Mouse (Mus musculus) kidney, postnatal 36 days (tissue): Measurements from ENCODE around the gene Fzr1.
A peak's percentile ranks its signal among the peaks of the same experiment; 100 is the strongest.

ENCODE experiments used
- DNase-seq, 2 experiments: peaks; one replicate each; pipeline ENCODE4 v3.0.0; 2021 to 2022; ENCODE audit warnings: mixed read lengths in 2 of 2

Fzr1 gene

GRCm38 (mm10) chr10:81379809-81380378 is 1.6 kb upstream of the Fzr1 start:
- DNase-seq: no peak

- DNase-seq: no peak
Observed at GRCm38 (mm10) chr10:81379183-81379553, 852 bp upstream of the Fzr1 start.

GRCm38 (mm10) chr10:81378553-81379182 is 352 bp upstream of the Fzr1 start:
- peak; percentile 100 for DNase-seq

- no peak for DNase-seq
Observed at GRCm38 (mm10) chr10:81377362-81377664, 1.0 kb downstream of the Fzr1 start.

DNA sequence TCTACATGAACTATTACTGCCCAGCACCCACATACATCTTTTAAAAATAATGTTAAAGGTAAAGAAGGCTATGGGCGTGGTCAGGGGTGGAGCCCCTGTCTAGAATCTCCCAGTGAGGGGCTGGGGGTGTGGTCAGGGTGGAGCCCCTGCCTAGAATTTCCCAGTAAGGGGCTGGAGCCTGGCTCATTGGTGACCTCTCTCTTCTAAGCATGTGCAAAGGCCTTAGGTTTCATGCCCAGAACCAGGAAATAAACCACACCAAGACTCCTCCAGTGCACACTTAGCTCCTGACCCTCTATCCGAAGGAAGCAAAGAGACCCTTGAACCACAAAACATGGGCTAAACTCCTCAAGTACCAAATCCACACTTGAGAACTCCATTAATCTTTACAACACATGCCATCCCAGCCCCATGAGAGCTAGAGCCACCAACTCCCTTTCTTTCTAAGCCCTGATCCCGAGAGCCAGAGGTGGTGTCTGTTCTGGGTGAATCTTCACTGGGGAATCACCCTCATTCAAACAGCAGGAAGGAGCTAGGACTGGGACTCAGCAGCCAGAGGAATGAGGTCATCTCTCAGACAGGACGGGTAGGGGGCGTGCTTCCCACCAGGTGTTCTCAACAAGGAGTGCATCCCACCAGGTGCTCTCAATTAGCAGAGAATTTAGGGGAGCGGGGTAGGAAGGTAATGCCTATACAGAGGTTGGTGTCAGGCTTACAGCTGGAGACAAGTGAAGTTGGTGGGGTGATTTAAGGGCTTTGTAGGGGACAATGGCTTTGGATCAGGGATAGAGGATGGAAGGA is 1.6 kb downstream of the Fzr1 start:
- DNase-seq: no peak

- DNase-seq: no peak
Observed at GRCm38 (mm10) chr10:81375322-81375721, 3.0 kb downstream of the Fzr1 start.

GRCm38 (mm10) chr10:81367207-81367495 is 11.2 kb downstream of the Fzr1 start:
- DNase-seq: no peak

DNA sequence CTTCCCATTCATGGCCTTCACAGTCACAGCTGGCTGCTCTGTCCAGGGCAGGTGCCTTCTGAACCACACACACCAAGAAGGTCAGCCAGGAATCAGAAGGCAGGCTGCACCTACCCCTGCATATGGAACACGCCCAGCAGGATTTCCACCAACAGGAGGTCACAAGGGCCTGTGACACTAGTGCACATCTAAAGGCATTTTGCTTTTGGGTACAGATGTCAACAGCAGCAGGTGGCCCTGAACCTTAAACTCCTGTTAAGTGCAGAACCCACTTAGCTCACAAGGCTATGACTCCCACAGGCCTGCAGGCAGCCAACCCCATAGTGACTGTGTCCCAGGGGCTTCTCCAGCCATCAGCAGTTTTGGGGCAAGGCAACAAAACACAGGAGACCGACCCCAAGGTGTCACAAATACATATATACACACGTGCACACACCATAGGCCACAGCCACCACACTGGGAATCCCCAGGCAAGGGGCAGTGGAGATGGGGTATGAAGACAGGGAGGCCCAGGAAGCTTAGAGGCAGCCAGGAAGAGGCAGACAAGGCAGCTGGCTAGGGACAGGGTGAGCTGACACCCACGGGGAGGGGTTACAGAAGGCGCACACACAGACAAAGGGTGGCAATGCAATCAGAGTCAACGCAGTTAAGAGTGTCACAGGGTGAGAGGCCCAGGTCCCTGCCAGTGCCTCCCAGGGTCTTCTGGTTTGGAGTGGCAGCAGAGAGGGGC is 11.7 kb downstream of the Fzr1 start:
- DNase-seq: peak; percentile 46 to 49

GRCm38 (mm10) chr10:81365672-81366476 is 12.4 kb downstream of the Fzr1 start, which contains the start of gene 4930404N11Rik:
4930404N11Rik (minus strand) TSS chr10:81365816.
- DNase-seq: no peak

DNA sequence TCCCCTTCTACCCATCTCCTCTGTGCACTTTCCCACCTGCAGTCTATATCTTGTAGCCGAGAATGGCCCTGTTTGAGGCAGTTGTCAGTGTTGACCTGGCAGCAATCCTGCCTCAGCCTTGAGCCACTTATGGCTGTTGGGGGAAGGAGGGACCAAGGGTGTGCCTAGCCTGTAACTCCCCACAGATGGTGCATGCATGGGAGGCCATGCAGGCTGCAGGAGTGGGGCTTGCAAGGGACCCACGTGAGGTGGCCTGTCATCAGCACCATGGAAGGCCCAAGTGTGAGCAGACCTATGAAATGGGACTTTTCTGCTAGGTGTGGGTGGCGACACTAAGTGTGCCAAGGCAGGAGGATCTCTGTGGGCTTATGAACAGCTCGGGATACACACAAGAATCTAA is 13.2 kb downstream of the Fzr1 start:
- no peak for DNase-seq

DNA sequence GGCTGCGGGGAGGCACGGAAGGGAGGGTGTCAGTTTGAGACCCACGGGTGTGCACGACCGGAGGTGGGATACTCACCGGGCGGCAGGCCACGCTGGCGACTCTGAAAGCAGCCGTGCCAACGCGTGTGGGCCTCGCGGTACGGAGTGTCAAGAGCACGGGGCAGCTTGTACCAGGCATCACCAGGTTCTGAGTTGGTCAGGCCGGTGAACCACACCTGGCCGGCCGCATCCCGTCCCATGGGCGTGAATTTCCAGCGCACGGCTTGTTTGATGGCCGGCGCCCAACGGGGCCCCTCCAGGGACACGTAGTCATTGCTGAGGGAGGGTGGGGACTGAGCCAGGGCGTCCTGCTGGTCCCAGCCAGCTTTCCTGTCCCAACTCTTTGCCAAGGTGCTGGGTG is 13.7 kb downstream of the Fzr1 start:
- peak in 1 of 2 experiments; percentile 37 for DNase-seq

GRCm38 (mm10) chr10:81363436-81364346 is 14.6 kb downstream of the Fzr1 start:
- DNase-seq: peak in 1 of 2 experiments; percentile 78

GRCm38 (mm10) chr10:81362336-81362949 is 15.9 kb downstream of the Fzr1 start:
- no peak for DNase-seq

GRCm38 (mm10) chr10:81360721-81361120 is 17.6 kb downstream of the Fzr1 start:
- no peak for DNase-seq

GRCm38 (mm10) chr10:81358841-81359240 is 19.5 kb downstream of the Fzr1 start:
- DNase-seq: peak; percentile 53 to 75

- no peak for DNase-seq
Observed at GRCm38 (mm10) chr10:81358209-81358608, 20.1 kb downstream of the Fzr1 start.

GRCm38 (mm10) chr10:81356991-81357844 is 21.1 kb downstream of the Fzr1 start, which contains the start of gene Mfsd12:
Mfsd12 (plus strand) TSS chr10:81357491.
- peak; percentile 94 to 96 for DNase-seq

DNA sequence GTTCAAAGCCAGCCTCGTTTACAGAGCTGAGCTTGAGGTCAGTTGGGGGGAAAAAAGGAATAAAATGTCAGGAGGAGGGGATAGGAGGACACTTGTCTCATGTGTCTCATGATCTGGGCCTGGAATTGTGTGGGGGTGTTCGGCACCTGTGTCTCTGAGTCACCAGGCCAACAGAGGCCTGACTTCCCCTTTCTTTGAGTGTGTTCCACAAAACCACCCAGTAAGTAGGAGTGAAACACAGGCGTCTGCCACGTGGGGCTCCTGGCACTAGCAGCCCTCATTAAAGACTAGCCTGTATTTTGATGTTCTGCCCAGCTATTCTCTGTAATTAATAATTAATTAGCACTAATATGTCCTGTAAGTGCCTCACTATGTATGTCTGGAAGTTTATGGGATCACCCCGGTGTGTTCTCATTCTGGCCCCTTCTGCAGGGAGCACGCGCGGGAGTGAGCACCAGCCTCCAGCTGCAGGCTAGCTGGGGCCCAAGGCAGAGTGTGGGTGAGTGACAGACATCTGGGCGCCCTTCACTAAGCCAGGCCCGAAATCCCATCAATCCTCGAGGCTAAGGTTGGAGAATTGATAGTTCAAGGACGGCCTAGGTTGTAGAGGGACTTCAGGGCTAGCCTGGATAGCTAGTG is 21.8 kb downstream of the Fzr1 start:
- peak; percentile 60 to 62 for DNase-seq

DNA sequence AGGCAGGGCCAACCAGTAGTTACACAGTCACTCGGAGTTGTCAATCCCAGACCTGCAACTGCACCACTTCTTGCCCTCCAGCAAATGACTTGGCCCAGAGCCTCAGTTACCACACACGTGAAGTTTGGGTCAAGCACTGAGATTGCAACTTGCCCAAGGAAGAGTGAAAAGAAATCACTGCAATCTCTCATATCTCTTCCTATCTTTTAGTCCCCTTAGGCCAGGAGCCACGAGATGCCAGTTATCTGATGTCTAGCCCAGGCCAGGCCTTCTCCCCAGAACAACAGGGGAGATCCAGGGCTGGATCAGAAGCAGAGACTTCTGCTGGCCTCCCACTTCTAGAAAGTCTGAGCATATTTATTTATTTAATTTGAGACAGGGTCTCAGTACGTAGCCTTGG is 22.8 kb downstream of the Fzr1 start:
- DNase-seq: no peak
